22 mouse cellular contexts compared by ENCODE assay signal in the genomic region with DNA sequence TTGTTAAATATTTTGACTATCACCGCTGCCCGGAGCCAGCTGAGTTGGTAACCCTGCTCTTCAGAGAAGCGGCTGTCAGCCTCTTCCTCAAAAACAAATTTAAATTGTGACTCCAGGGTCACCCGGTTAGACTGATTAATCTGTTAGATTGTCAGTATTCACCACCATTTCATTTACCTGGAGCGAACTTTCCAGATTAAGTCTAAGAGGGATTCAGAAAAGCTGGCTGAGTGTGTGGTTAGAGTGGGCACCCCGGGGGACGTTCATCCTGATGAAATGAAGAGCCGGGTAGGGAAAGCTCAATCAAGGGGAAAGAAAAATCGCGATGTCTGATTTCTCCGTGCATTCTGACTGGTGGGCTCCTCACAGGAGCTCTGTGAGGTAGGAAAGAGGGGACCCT.
DNase-seq lines count a peak whose midpoint lies in the region; ATAC-seq and TF ChIP-seq lines count a peak whose summit lies in the region.
"Had no signal": no experiment of that assay in that cellular context is flagged by ENCODE, and none has a peak within 500 bp of the region (broad histone marks: within the 10 kb centered on the region; RNA-seq: fewer than 3 reads in every experiment).

No protein-coding gene starts in this region.

- H3K4me3 ChIP-seq in heart, embryonic 11.5 days (ENCODE audit: low read depth, low read length) = no peak overlapping the region
- no peak overlapping the region for H3K4me3 ChIP-seq in hindbrain, embryonic 13.5 days
- H3K4me3 ChIP-seq in hindbrain, embryonic 11.5 days (ENCODE audit: low read depth, low read length) = no peak overlapping the region
- H3K4me3 ChIP-seq: embryonic facial prominence, embryonic 12.5 days; erythroblast, embryonic 14.5 days; heart, embryonic 13.5 days; limb, embryonic 10.5 days; limb, embryonic 15.5 days; liver, embryonic 13.5 days; myocyte; neural tube, embryonic 12.5 days had no signal

- 81% methylated on average over 11 of the region's 11 CpGs for WGBS in heart, embryonic 11.5 days (ENCODE audit: insufficient replicate concordance)
- WGBS in hindbrain, embryonic 13.5 days = 63% methylated on average over 11 of the region's 11 CpGs
- 71% methylated on average over 11 of the region's 11 CpGs for WGBS in hindbrain, embryonic 11.5 days

- no peak overlapping the region for H3K9ac ChIP-seq in heart, embryonic 11.5 days (ENCODE audit: low read depth, low read length)
- H3K9ac ChIP-seq in hindbrain, embryonic 13.5 days = no peak overlapping the region
- no peak overlapping the region for H3K9ac ChIP-seq in hindbrain, embryonic 11.5 days (ENCODE audit: low read depth, low read length)
- H3K9ac ChIP-seq: embryonic facial prominence, embryonic 12.5 days; heart, embryonic 13.5 days; limb, embryonic 15.5 days; liver, embryonic 13.5 days; neural tube, embryonic 12.5 days had no signal

- no peaks in the 10 kb centered on the region for H3K36me3 ChIP-seq in heart, embryonic 11.5 days (ENCODE audit: control insufficient read depth, insufficient read depth, low read length)
- no peaks in the 10 kb centered on the region for H3K36me3 ChIP-seq in hindbrain, embryonic 13.5 days
- no peaks in the 10 kb centered on the region for H3K36me3 ChIP-seq in hindbrain, embryonic 11.5 days (ENCODE audit: control insufficient read depth, insufficient read depth, low read length)
- H3K36me3 ChIP-seq: embryonic facial prominence, embryonic 12.5 days; heart, embryonic 13.5 days; limb, embryonic 10.5 days; limb, embryonic 15.5 days; liver, embryonic 13.5 days; neural tube, embryonic 12.5 days had no signal

- no peaks in the 10 kb centered on the region for H3K27me3 ChIP-seq in heart, embryonic 11.5 days (ENCODE audit: control insufficient read depth, insufficient read depth, low read length)
- no peaks in the 10 kb centered on the region for H3K27me3 ChIP-seq in hindbrain, embryonic 13.5 days
- no peaks in the 10 kb centered on the region for H3K27me3 ChIP-seq in hindbrain, embryonic 11.5 days (ENCODE audit: control insufficient read depth, insufficient read depth, low read length)
- H3K27me3 ChIP-seq: embryonic facial prominence, embryonic 12.5 days; heart, embryonic 13.5 days; liver, embryonic 13.5 days; neural tube, embryonic 12.5 days had no signal

- H3K9me3 ChIP-seq in heart, embryonic 11.5 days (replicated peaks; ENCODE audit: control insufficient read depth, low read length) = no peaks in the 10 kb centered on the region
- H3K9me3 ChIP-seq in hindbrain, embryonic 13.5 days = no peaks in the 10 kb centered on the region
- no peaks in the 10 kb centered on the region for H3K9me3 ChIP-seq in hindbrain, embryonic 11.5 days (ENCODE audit: control insufficient read depth, low read length)
- H3K9me3 ChIP-seq: embryonic facial prominence, embryonic 12.5 days; heart, embryonic 13.5 days; limb, embryonic 10.5 days; liver, embryonic 13.5 days; neural tube, embryonic 12.5 days had no signal

- no peak for ATAC-seq in heart, embryonic 11.5 days (replicated peaks; ENCODE audit: insufficient number of reproducible peaks, low FRiP score, low TSS enrichment)
- ATAC-seq in hindbrain, embryonic 13.5 days (ENCODE audit: low FRiP score) = 0 out of 2 replicates have a peak, but pooled peaks have one; percentile 17
- ATAC-seq in hindbrain, embryonic 11.5 days (ENCODE audit: low FRiP score) = no peak
- ATAC-seq: forebrain, embryonic 16.5 days; inflammation-experienced regulatory T-cells, adult 6 months had no signal

- TF ChIP-seq POLR2A in brain, embryonic 14.5 days (IDR thresholded peaks at IDR 0.05; ENCODE audit: borderline replicate concordance, extremely low read depth, insufficient read depth, insufficient read length, poor library complexity, severe bottlenecking) = no peak

- H3K4me1 ChIP-seq in heart, embryonic 11.5 days (ENCODE audit: control insufficient read depth, insufficient read depth, low read length) = peaks cover 2% of the 10 kb centered on the region; the same call in 1 of the 2 replicates
- peaks cover 13% of the 10 kb centered on the region for H3K4me1 ChIP-seq in hindbrain, embryonic 13.5 days (replicated peaks)
- no peaks in the 10 kb centered on the region for H3K4me1 ChIP-seq in hindbrain, embryonic 11.5 days (replicated peaks; ENCODE audit: control insufficient read depth, insufficient read depth, low read length)
- H3K4me1 ChIP-seq: liver, embryonic 13.5 days; neural tube, embryonic 12.5 days had no signal

- no peak for TF ChIP-seq CTCF in brain, embryonic 14.5 days (IDR thresholded peaks at IDR 0.05; ENCODE audit: borderline replicate concordance, extremely low read depth, insufficient read depth, insufficient read length)

- H3K4me2 ChIP-seq in heart, embryonic 11.5 days = no peak overlapping the region
- no peak overlapping the region for H3K4me2 ChIP-seq in hindbrain, embryonic 13.5 days
- no peak overlapping the region for H3K4me2 ChIP-seq in hindbrain, embryonic 11.5 days (replicated peaks; ENCODE audit: low read depth, low read length)
- H3K4me2 ChIP-seq: embryonic facial prominence, embryonic 12.5 days; limb, embryonic 15.5 days; liver, embryonic 13.5 days; neural tube, embryonic 12.5 days had no signal

- no peak overlapping the region for H3K27ac ChIP-seq in heart, embryonic 11.5 days (ENCODE audit: low read depth, low read length)
- peak overlapping the region; percentile 5; the same call in 1 of the 2 replicates for H3K27ac ChIP-seq in hindbrain, embryonic 13.5 days
- no peak overlapping the region for H3K27ac ChIP-seq in hindbrain, embryonic 11.5 days (ENCODE audit: low read depth, low read length)
- H3K27ac ChIP-seq: embryonic facial prominence, embryonic 12.5 days; heart, embryonic 13.5 days; limb, embryonic 10.5 days; limb, embryonic 15.5 days; liver, embryonic 13.5 days; macrophage; neural tube, embryonic 12.5 days had no signal

- DNase-seq in heart, adult 11 months = peak; percentile 77
- DNase-seq in hindbrain, embryonic 11.5 days (ENCODE audit: low spot score) = no peak
- DNase-seq in brain, embryonic 14.5 days (ENCODE audit: low read depth) = peak; percentile 25
- DNase-seq in retina, embryonic 14.5 days (ENCODE audit: low spot score) = peak; percentile 18
- DNase-seq in spleen, adult 12 weeks (ENCODE audit: low spot score) = no peak
- DNase-seq: adrenal gland, postnatal 25 days; heart, postnatal 36 days; layer of hippocampus, adult 9-11 months; liver, embryonic 13.5 days; thymus, postnatal 4 days had no signal

Comparison
In these comparisons a context has a peak if more than half of its experiments do, and no peak if none do; other contexts are left out.
1. DNase-seq: peak in heart, adult 11 months (single experiment), brain, embryonic 14.5 days (single experiment) and retina, embryonic 14.5 days (single experiment); none in hindbrain, embryonic 11.5 days (single experiment) and spleen, adult 12 weeks (single experiment).